Mouse (Mus musculus) cerebellum, postnatal 4 days (tissue): Measurements from ENCODE around the gene Mindy4.
A peak's percentile ranks its signal among the peaks of the same experiment; 100 is the strongest.

ENCODE experiments used
- DNase-seq, 2 experiments: peaks; one replicate each; pipeline ENCODE4 v3.0.0; 2022; ENCODE audit warnings: low spot score in 2 of 2, mixed read lengths in 1 of 2

The Mindy4 gene

DNA sequence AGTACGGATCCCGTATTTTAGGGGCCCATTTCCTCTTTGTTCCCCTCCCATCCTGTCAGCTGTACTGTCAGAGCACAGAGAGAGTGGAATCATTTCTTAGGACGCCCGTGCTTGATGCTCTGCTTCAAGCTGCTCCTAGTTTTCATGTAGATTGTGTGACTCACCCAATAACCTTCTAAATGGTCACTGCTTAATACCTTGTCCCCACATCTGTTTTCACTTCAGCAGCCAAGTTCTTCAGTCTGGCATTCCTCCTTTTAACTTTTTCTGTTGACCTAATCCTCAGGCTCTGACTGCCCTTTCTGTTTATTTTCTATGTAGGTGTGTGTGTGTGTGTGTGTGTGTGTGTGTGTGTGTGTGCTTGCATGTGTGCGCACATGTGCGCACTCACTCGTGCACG lies 4.6 kb downstream of the Mindy4 start:
- no peak for DNase-seq

DNA sequence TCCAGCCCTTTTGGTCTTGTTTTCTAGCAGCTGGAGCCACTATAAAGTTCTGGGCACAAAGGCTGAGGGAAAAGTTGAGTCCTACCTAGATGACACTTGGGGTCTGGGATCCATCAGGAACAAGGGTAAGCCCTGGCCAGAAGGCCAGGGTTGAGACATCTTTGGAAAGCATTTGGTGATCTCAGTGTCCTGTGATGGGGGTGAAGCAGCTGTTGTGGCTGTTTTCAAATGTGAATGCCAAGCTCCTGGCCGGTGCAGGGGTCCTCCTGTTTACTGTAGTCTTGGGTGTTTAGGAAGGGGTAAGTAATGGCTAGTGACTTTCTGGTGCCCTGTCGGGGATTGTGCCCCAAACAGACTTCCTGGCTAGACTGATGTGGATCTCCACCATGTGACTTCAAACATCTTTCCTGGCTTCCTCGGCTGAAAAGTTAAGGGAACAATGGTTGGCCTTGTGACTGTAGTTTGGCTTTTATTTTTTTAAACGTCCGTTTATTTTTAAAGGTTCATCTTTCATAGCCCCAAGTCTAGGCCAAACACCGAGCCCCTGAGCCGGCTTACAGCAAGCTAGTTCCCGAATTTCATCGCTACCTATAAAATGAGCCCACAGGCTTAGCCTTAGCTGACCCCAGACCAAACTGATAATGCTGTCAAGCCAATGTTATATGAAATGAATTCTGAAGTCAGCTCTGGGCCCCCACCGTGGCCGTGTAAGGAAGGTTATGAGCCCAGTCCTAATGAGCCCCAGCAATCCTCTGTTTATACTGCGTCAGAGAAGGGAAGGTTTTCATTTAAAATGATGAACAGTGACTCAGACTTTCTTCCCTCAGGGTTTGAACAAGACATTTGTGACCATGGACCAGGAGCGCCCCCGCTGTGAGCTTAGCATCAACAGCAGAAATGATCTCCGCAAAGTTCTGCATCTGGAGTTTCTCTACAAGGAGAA lies 7.5 kb downstream of the Mindy4 start:
- DNase-seq = no peak

DNA sequence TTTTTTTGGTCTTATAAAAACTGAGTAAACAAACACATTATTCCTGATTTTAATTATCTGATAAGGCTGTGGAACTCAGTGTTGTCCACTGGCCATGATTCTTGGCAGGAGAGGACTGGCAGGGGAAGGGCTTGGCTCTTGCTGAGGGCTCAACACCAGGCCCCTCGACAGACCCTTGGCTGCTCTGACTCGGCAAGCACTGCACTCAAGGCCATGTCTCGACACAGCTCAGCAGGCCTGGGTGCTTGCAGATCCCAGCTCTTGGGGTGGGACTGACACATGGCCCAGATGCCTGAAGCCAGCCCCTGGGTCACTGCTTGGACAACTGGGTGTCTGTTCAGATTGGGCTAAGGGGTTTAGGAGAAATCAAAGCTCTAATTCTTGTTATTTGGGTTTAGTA lies 11.4 kb downstream of the Mindy4 start:
- no peak for DNase-seq

DNA sequence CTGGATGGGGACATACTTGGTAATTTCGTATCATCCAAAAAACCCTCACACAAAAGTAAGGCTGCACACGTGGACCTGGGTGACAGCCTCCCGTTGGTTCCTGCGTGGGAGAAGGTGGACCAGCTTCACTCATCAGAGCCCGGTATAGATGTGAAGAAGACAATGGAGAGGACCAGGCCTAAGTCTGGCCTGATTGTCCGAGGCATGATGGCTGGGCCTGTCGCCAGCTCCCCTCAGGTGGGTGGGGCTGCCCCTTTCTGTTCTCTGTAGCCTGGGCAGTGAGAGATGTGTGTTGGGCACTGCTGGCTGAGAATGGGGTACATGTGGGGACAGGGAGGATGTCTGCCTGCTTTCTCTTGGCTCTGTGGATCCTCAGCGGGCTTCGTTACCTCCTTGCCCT lies 15.0 kb downstream of the Mindy4 start:
- DNase-seq = no peak

DNA sequence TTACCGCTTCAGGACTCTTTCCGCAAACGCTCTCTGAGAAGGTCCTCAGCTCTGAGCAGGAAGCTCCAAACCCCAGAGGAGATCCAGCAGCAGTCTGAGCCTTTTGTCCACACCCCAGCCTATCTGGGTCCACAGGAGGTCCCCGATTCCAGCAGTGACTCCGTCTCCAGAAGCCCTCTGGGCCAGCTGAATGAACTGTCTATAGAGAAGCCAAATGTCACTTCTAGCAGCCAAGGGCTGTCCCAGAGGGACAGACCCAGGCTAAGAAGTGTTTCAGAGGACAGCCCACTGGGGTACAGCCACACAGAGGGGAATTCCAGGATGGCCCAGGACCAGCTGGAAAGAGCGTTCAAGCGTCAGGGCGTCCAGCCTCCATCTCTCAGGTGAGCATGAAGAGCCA lies 20.8 kb downstream of the Mindy4 start:
- DNase-seq = no peak

DNA sequence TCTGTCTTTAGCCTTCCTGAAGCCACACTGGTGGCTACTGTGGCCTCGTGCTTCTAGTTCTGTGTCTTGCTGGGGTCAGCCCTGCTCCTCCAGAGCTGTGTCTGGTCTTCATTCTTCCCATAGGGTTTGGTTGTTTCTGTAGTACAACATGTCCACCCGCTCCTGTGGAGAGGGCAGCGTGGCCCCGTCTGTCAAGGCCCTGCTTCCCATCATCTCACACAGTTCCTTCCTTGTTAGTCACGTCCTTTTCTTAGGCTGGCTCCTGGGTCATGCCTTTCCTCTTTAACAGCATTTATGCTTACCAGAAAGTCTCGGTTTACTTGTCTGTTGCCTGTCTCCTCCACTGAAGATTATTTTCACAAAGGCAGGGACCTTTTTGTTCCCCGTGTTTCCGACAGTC lies 26.9 kb downstream of the Mindy4 start:
- no peak for DNase-seq

DNA sequence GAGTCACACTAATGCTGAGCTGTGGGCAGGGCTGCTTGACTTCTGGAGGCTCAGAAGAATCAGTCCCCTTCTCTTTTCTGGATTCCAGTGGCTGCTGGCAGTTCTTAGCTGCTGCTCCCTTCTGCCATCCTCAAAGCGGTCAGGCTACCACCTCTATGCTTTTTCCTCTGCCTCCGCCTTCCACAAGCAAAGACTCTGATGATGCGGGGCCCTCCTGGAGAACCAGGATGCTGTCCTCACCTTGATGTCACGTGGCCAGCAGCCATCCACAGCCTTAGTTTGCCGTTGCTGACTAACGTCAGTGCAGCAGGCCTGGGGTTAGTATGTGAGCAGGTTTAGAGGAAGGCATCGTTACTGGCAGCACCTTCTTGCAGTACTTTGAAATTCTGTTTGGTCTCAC lies 28.9 kb downstream of the Mindy4 start:
- no peak for DNase-seq

DNA sequence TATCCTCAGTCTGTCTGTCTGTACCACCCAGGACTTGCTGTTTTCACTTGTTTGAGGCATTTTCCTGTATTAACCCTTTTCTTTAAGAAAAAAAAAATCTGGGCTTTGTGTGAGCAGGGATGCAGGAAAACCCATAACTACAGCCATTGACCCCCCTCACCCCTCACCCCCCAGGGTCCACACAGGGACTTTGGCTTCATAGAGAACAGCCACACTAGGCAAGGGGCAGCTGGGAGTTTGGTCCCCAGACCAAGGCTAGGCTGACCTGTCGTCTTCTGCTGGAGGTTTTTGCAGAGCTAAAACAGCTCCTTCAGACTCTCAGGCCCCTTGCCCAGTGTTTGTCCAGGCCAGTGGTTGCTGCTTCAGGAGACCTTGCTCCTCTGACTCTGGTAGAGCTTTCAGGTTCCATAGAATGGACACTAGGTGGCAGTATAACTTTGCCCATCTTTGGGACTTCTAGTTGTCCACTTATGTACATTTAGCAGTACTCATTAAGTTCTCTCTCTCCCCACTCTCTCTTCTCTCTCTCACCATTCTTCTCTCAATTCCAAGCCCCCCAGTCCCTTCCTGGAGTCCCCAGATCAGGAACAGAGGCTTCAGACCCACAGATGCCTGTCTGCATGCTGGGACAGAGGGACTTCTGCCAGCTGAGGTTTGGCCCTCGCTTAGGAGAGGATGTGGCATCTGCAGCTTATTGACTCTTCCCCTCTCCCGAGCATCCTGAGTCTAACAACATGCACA lies 29.5 kb downstream of the Mindy4 start:
- DNase-seq = peak in 1 of 2 experiments; percentile 24

DNA sequence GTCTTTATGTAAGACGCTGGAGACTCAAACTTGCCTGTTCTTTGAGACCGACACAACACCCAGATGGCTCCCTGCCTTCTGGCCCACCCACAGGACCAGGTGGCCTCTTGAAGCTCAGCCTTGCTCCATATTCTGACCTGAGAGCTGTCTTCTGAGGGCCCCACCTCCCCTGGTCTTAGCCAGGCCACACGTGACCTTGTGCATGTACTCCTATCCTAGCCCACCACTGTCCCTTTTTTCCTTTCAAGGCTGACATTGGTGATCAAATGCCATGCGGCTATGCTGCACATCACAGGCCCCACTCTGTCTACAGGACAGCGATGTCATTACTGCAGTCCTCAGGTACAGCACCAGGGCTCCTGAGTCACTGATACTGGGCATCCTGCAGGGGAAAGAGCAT lies 30.1 kb downstream of the Mindy4 start:
- DNase-seq = no peak

DNA sequence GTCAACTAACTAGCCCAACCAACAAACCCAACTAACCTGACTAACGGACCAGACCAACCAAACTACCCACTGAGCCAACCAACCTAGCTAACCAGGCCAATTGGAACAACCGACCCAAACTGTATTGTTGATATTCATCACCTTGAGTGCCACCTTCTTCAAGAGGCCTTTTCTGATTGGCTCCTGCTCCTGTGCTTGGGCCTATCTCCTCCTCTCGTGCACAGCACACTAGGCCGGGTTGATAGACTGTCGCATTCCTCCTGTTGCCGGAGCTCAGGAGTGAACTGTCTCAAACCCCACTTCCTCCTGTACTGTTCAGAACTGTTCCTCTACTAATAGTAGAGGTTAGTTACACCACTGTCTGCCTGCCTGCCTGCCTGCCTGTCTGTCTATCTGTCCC lies 31.5 kb downstream of the Mindy4 start:
- no peak for DNase-seq

DNA sequence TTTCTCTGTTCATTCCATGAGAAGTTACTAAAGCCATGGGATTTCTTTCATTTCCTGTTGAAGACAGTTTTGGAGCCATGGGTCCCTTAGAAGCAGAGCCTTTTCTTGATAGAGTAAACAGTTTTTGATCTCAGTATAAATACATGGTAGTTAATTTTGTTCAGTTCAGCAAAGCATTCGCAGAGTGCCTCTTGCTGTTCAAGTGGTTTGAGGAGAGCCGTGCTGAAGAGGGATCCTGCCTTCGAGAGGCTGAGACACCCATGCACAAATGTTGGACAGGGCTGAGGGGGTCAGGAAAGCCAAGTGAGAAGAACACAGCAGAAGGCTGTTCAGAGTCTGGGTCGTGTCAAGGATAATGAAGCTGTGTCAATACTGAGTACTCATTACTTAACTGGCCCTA lies 32.5 kb downstream of the Mindy4 start:
- DNase-seq = no peak

DNA sequence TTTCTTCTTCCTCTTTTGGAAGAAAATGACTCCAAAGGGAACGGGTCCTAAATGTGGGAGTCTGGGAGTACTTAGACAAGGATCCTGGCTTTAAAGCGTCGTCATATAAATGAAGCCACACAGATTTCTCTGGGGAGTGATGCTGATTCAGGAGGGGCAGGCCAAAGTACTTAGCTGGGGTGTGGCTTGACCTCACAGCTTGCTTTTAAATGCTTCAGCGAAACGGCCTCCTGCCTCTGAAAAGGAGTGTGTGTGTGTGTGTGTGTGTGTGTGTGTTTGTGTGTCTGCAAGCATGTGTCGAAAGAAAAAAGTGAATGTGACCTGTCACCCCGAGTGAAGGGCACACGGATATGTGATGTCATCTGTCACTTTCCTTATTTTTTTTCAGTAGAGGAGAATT lies 36.7 kb downstream of the Mindy4 start:
- no peak for DNase-seq

DNA sequence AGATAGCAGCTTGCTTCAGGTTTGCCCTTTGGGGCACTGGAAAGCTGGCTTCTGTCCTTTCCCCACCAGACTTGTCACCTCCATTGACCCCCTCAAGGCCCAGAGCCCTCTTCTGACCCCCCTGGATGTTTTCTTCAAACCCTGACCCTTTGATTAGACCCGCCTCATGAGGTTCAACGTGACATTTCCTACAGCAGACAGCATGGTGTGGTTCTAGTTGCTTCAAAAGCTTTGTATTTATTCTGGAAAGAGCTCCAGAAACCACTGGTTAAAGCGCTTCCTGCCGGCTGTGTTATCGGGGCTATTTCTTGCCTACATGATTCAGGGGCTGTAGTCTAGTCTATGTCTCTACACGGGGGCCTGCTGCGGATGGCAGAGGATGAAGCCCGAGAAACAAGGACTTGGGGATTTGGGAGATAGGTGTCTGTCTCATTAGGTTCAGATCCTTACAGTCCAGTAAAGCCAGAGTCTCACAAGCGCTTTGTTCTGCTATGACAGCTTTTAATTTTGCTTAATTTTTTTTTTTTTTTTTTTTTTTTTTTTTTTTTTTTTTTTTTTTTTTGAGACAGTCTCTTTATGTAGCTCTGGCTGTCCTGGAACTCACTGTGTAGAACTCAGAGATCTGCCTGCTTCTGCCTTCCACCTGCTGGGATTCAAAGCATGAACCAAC lies 37.5 kb downstream of the Mindy4 start:
- DNase-seq = no peak

DNA sequence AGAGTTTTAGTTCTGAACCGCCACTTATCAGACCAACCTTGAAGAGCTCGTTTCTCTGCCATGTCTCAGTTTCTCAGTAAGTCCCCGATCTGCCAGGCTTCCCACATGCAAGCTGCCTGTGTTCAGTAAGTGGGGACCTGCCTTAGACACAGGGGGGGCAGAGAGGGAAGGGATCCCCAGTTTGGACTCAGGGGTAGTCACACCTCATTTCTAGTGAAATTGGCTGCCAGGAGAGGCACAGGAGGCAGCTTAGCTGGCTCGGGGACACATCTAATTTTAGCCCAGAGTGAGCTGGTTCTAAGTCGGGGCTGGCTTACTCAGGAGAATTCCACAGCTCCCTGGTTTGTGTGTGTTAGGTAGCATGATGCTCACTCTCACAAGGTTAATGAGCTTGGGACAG lies 38.3 kb downstream of the Mindy4 start:
- DNase-seq = no peak

DNA sequence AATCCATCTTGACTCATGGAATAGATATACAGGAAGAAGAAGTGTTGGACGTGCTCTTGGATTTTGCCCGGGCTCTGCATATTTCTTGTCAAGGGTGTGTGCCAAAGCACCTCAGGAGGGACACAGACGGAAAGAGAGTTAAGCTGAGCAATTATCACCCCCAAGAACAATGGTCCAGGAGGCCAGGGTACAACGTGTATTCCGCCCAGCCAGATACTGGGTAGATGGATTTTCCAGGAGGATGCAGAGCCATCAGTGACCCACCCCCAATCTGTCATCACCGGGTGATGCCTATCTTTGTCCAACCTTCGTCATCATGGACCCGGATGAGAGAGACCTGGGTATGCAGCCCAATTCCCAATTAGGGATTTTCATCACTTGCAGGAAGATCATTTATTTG lies 42.5 kb downstream of the Mindy4 start:
- DNase-seq = no peak

DNA sequence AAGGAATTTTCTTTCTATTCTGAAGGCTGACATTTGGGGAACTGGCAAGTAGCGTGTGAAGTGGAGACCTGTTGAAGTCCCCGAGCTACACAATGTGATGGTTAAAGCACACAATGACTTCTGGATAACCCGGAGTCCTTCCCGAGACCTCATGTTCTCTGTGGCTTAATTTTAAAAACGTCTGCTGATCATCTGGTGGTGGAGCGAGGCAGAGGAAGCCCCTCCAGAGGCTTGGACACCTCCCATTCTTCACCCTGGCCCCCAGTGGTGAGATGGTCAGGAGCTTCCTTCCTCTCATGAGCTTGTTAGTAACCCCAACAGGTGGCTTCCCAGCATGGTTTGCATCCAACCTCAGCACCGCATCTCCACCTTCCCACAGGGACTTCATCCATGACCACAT lies 43.3 kb downstream of the Mindy4 start:
- no peak for DNase-seq

DNA sequence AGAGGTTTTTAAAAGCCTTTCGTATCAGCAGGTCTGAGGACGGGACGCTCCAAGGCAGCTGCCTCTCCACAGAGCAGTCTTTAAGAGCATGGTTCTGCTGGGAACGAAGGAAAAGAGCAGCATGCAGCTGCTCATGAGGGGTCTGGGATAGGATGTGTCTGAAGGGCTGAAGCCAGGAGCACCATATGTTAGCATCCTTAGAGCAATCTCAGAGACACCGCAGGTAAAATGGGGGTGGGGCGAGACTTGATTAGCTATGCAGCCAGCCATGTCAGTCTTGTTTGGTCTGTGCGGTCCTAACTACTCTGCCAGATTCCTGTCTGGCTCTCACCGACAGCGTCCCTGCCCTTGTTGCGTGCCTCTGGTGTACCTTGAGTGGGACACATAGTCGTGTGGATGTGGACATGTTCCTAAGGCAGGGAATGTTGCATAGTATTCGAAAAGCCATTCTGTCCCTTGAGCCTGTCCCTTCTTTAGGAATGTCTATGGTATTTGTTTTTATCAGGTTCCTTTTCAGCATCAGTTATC lies 43.8 kb downstream of the Mindy4 start:
- DNase-seq = no peak

DNA sequence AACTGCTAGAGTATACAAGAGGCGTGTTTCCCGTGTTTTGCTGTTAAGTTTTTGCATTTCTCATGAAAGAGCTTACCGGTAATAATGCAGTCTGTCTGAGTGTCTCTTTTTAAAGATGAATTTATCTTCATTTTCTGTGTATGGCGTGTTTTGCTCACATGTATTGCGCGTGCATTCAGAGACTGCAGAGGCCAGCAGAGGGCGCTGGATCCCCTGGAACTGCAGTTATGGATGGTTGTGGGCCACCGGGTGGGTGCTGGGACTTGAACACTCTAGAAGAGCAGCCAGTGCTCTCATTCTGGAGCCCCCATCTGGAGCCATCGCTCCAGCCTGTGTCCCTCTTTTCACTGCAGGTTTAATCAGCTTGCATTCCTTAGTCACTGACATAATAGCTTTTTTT lies 46.1 kb downstream of the Mindy4 start:
- DNase-seq = no peak

DNA sequence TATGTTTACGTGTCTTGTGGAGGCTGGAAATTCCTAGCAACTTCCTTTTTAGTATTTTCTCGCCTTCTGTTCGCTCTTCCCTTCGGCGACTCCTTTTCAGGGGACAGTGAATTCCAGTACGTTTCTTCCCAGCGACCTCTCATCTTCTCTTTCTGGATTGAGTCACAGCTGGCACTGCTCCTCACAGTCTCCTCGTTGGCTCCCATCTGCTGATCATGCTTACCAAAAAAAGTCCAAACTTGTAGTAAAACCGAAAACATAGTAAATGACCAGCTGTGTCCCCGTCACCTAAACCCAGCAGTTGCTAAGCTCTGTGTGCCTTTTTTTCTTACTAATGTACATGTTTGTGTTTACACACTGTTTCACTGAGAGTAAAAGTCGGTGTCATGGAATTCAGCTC lies 47.6 kb downstream of the Mindy4 start:
- no peak for DNase-seq

DNA sequence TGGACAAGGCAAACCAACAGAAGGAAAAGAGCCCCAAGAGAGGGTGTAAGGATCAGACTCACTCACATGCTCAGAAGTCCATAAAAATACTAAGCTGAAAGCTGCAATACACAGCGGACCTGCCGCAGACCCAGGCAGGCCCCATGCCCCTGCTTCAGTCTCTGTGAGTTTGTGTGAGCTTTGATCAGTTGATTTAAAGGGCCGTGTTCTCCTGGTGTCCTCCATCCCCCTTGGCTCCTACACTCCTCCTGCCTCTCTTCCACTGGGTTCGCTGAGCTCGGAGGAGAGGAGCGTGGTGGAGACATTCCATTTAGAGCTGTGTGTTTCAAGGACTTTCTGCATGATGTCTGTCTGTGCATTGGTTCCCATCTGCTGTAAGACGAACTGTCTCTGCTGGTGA lies 48.4 kb downstream of the Mindy4 start:
- DNase-seq = no peak

DNA sequence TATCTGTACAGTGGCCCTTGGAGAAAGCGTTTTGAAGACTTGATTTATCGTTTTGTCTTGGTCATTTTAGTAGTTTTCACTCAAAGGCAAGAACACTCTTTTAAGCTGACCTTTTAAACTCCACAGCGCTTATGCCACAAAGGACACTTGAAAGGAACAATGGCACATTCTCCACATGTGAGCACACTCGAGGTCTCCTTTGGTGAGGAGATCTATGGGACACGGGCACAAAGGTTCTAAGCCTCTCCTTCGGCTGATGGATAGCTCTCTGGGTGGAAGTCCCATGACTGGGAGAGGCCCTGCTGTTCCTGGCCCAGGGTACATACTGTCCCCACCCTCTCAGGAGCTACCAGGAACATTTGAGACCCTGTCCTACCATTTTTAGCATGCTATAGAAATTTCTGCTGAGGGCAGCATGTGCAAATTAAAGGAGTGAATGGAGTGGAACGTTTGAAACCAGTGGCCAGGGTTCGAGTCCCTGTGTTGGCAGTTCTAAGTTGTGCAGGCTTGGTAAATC lies 49.6 kb downstream of the Mindy4 start:
- DNase-seq = no peak
